Mouse (Mus musculus) kidney, adult 9 months (tissue): ENCODE measurements around the gene Hic1.

Source experiments
- DNase-seq: peaks from one replicate; pipeline ENCODE4 v3.0.0; 2022

Hic1 gene

GRCm38 (mm10) chr11:75166861-75167642 is 2.3 kb downstream of the Hic1 start:
- peak; percentile 55 for DNase-seq

GRCm38 (mm10) chr11:75166193-75166842 is 3.0 kb downstream of the Hic1 start:
- no peak for DNase-seq

GRCm38 (mm10) chr11:75165441-75166192 is 3.7 kb downstream of the Hic1 start:
- DNase-seq: peak; percentile 85

GRCm38 (mm10) chr11:75164750-75165149 is 4.6 kb downstream of the Hic1 start:
- DNase-seq: no peak

GRCm38 (mm10) chr11:75164051-75164450 is 5.3 kb downstream of the Hic1 start:
- no peak for DNase-seq

GRCm38 (mm10) chr11:75163379-75163778 is 5.9 kb downstream of the Hic1 start:
- DNase-seq: peak; percentile 57

GRCm38 (mm10) chr11:75162591-75163080 is 6.7 kb downstream of the Hic1 start:
- DNase-seq: no peak

GRCm38 (mm10) chr11:75161417-75162008 is 7.8 kb downstream of the Hic1 start:
- no peak for DNase-seq

- DNase-seq: no peak
Measured at GRCm38 (mm10) chr11:75160954-75161353, 8.4 kb downstream of the Hic1 start.

- peak; percentile 66 for DNase-seq
Measured at GRCm38 (mm10) chr11:75159564-75159963, 9.8 kb downstream of the Hic1 start.

- no peak for DNase-seq
Measured at GRCm38 (mm10) chr11:75158432-75158831, 10.9 kb downstream of the Hic1 start.

GRCm38 (mm10) chr11:75157901-75158300 is 11.4 kb downstream of the Hic1 start:
- DNase-seq: no peak

- DNase-seq: peak; percentile 47
Measured at GRCm38 (mm10) chr11:75157037-75157436, 12.3 kb downstream of the Hic1 start.

GRCm38 (mm10) chr11:75156416-75156815 is 12.9 kb downstream of the Hic1 start:
- no peak for DNase-seq

- no peak for DNase-seq
Measured at GRCm38 (mm10) chr11:75155985-75156384, 13.3 kb downstream of the Hic1 start.

- no peak for DNase-seq
Measured at GRCm38 (mm10) chr11:75154053-75154585, 15.2 kb downstream of the Hic1 start.

GRCm38 (mm10) chr11:75152603-75153557 is 16.4 kb downstream of the Hic1 start:
- DNase-seq: peak; percentile 57

GRCm38 (mm10) chr11:75150346-75150745 is 19.0 kb downstream of the Hic1 start:
- no peak for DNase-seq

GRCm38 (mm10) chr11:75148332-75149035 is 20.8 kb downstream of the Hic1 start:
- DNase-seq: no peak

- no peak for DNase-seq
Measured at GRCm38 (mm10) chr11:75147846-75148168, 21.5 kb downstream of the Hic1 start.
